Mouse (Mus musculus) cerebellum, postnatal 14 days (tissue): ENCODE measurements around the gene Glt6d1.
"Not testable (repeated sequence)": the region's sequence is repeated elsewhere in the genome, so short reads cannot be mapped to it uniquely, and the experiment has no call there.

Source experiments
- DNase-seq, 2 experiments: peaks; one replicate each; pipeline ENCODE4 v3.0.0; 2021; ENCODE audit warnings: mixed read lengths in 2 of 2

Gene Glt6d1

GRCm38 (mm10) chr2:25815748-25816147 is at the start of gene Glt6d1:
TSS of gene Glt6d1 (minus strand) at chr2:25815848.
- DNase-seq = not testable (repeated sequence)

GRCm38 (mm10) chr2:25865412-25865811 is 49.8 kb upstream of the Glt6d1 start:
- DNase-seq = peak; percentile 62 to 72

GRCm38 (mm10) chr2:25864230-25864629 is 48.6 kb upstream of the Glt6d1 start:
- peak; percentile 49 to 50 for DNase-seq

- DNase-seq = peak; percentile 83 to 85
Observed at GRCm38 (mm10) chr2:25863337-25864131, 47.9 kb upstream of the Glt6d1 start, which contains the start of gene Kcnt1. TSS of gene Kcnt1 (plus strand) at chr2:25863734.

GRCm38 (mm10) chr2:25862696-25863270 is 47.1 kb upstream of the Glt6d1 start:
- peak; percentile 58 to 64 for DNase-seq

- peak in 1 of 2 experiments; percentile 34 for DNase-seq
Observed at GRCm38 (mm10) chr2:25862038-25862437, 46.4 kb upstream of the Glt6d1 start.

GRCm38 (mm10) chr2:25859891-25860290 is 44.2 kb upstream of the Glt6d1 start:
- no peak for DNase-seq

- no peak for DNase-seq
Observed at GRCm38 (mm10) chr2:25853998-25854397, 38.4 kb upstream of the Glt6d1 start.

- DNase-seq = peak; percentile 49 to 61
Observed at GRCm38 (mm10) chr2:25852626-25853025, 37.0 kb upstream of the Glt6d1 start.

- DNase-seq = peak; percentile 72 to 84
Observed at GRCm38 (mm10) chr2:25850330-25850729, 34.7 kb upstream of the Glt6d1 start.

- DNase-seq = no peak
Observed at GRCm38 (mm10) chr2:25847226-25847625, 31.6 kb upstream of the Glt6d1 start, which contains the start of gene Sohlh1. TSS of gene Sohlh1 (minus strand) at chr2:25847248.

- peak; percentile 32 to 60 for DNase-seq
Observed at GRCm38 (mm10) chr2:25846516-25846915, 30.9 kb upstream of the Glt6d1 start.

- DNase-seq = no peak
Observed at GRCm38 (mm10) chr2:25844097-25844496, 28.4 kb upstream of the Glt6d1 start.

- DNase-seq = no peak
Observed at GRCm38 (mm10) chr2:25842758-25843157, 27.1 kb upstream of the Glt6d1 start.

- DNase-seq = no peak
Observed at GRCm38 (mm10) chr2:25842161-25842560, 26.5 kb upstream of the Glt6d1 start.

- DNase-seq = peak; percentile 95
Observed at GRCm38 (mm10) chr2:25836291-25836690, 20.6 kb upstream of the Glt6d1 start.

- DNase-seq = no peak
Observed at GRCm38 (mm10) chr2:25830786-25831185, 15.1 kb upstream of the Glt6d1 start.

- no peak for DNase-seq
Observed at GRCm38 (mm10) chr2:25828344-25828947, 12.8 kb upstream of the Glt6d1 start.

- no peak for DNase-seq
Observed at GRCm38 (mm10) chr2:25824751-25825150, 9.1 kb upstream of the Glt6d1 start.

- peak; percentile 34 to 59 for DNase-seq
Observed at GRCm38 (mm10) chr2:25822806-25823205, 7.2 kb upstream of the Glt6d1 start, which contains the start of gene Lcn9. TSS of gene Lcn9 (plus strand) at chr2:25823153.

- no peak for DNase-seq
Observed at GRCm38 (mm10) chr2:25813364-25813763, 2.3 kb downstream of the Glt6d1 start.

GRCm38 (mm10) chr2:25811711-25812110 is 3.9 kb downstream of the Glt6d1 start:
- no peak for DNase-seq

- no peak for DNase-seq
Observed at GRCm38 (mm10) chr2:25798065-25798464, 17.6 kb downstream of the Glt6d1 start.

- DNase-seq = no peak
Observed at GRCm38 (mm10) chr2:25797635-25798034, 18.0 kb downstream of the Glt6d1 start.
